Mouse (Mus musculus) limb, embryonic 14.5 days (tissue): ENCODE measurements around the gene Vmn1r219. TPM values are rescaled to one million over a fixed set of nuclear protein-coding genes. Genes with fewer than 3 reads are reported as not detected.
"Not testable (repeated sequence)": the region's sequence is repeated elsewhere in the genome, so short reads cannot be mapped to it uniquely, and the experiment has no call there.

Source experiments
- ATAC-seq: fragments of 200-750 bp; cut with Nextera tagmentation; 2 replicates; pipeline ENCODE4 v1.8.0; 2017; ENCODE audit warnings: low read depth, moderate number of reproducible peaks, moderate TSS enrichment; ENCODE audit not compliant: low FRiP score
- DNase-seq: peaks from one replicate; pipeline ENCODE4 v3.0.0-alpha.2; 2015; ENCODE audit warnings: low spot score
- H3K27ac ChIP-seq: fragments of 300-500 bp; sonication (generic); replicated peaks from 2 replicates; pipeline ENCODE4 v1.5.1; 2014; ENCODE audit warnings: low read depth, mild to moderate bottlenecking, low read length, moderate library complexity, mixed read lengths
- H3K27me3 ChIP-seq: fragments of 300-500 bp; sonication (generic); 2 replicates; pipeline ENCODE4 v1.6.1; 2014; ENCODE audit warnings: low read length, mixed read lengths; ENCODE audit not compliant: control insufficient read depth, insufficient read depth
- H3K36me3 ChIP-seq: fragments of 300-500 bp; sonication (generic); 2 replicates; pipeline ENCODE4 v1.6.1; 2014; ENCODE audit warnings: mild to moderate bottlenecking, low read length, moderate library complexity, mixed read lengths; ENCODE audit not compliant: control insufficient read depth, insufficient read depth
- H3K4me1 ChIP-seq: fragments of 300-500 bp; sonication (generic); 2 replicates; pipeline ENCODE4 v1.6.1; 2014; ENCODE audit warnings: antibody characterized with exemption, low read length, mixed read lengths; ENCODE audit not compliant: control insufficient read depth, insufficient read depth
- H3K4me2 ChIP-seq: fragments of 300-500 bp; sonication (generic); replicated peaks from 2 replicates; pipeline ENCODE4 v1.6.1; 2014; ENCODE audit warnings: low read depth, mild to moderate bottlenecking, low read length, moderate library complexity; ENCODE audit not compliant: severe bottlenecking
- H3K4me3 ChIP-seq: fragments of 300-500 bp; sonication (generic); replicated peaks from 2 replicates; pipeline ENCODE4 v1.5.1; 2014; ENCODE audit warnings: low read length
- H3K9ac ChIP-seq: fragments of 300-500 bp; sonication (generic); 2 replicates; pipeline ENCODE4 v1.6.1; 2014; ENCODE audit warnings: mild to moderate bottlenecking, low read depth, low read length, moderate library complexity; ENCODE audit not compliant: severe bottlenecking
- H3K9me3 ChIP-seq: fragments of 300-500 bp; sonication (generic); 2 replicates; pipeline ENCODE4 v1.6.1; 2016; ENCODE audit warnings: low read length; ENCODE audit not compliant: control insufficient read depth
- POLR2A ChIP-seq: fragments of 200-500 bp; IDR thresholded peaks from 2 replicates; pipeline ENCODE4 v1.8.0; 2012; ENCODE audit warnings: inconsistent platforms, mild to moderate bottlenecking, moderate library complexity, borderline replicate concordance; ENCODE audit not compliant: insufficient read depth, insufficient read length; ENCODE audit errors: extremely low read depth
- WGBS: fragments of 180-500 bp; shearing (Covaris S2); extraction: QIAGEN DNeasy Blood & Tissue Kit; methylation state at CpG from one replicate; pipeline ENCODE4 v1.1.7; 2014; 5-methylcytosine and 5-hydroxymethylcytosine counted together
- polyA plus RNA-seq, 2 experiments: library from polyadenylated mRNA; depleted of rRNA in 1 of 2; stranded (reverse) in 1 of 2; unstranded in 1 of 2; fragments of >200 nt; fragmentation: Nextera tagmentation in 1 of 2; extraction: Ambion mirVana in 1 of 2; gene quantifications; 2 replicates each; pipeline versions ENCODE4 v1.2.1 to v1.2.3; 2012 to 2014

The Vmn1r219 gene
- polyA plus RNA-seq (2012; rRNA removed) (not detected in 2 replicates), polyA plus RNA-seq (2014; fragmentation: Nextera tagmentation; extraction: Ambion mirVana) (not detected in 2 replicates)

DNA sequence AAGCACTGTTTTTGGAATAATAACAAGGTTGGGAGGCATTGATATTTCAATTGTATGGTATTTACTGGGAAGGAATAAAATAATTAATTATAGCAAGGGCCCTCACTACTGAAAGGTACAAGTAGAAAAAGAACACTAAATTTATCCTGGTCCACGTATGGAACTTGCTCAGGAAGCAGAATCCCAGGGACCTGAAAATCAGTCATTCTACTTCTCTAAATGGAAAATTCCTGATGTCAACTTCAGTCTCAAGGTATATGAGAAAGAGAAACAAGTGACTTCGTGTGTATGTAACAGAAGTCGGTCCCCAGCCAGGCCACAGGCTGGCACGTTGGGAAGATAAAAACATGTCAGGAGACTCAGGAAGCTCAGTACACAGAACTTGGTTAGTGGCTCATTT, at the start of gene Vmn1r219:
Gene Vmn1r219 (plus strand): TSS at position 301 of the 400 bp plus-strand sequence.
- Histone ChIP-seq H3K27ac (no peak within 1 kb of the TSS), H3K4me2 (no peak within 1 kb of the TSS), H3K9ac (no peak within 1 kb of the TSS), H3K27me3 (no peaks in the 10 kb centered on the region), H3K4me1 (peaks cover 2% of the 10 kb centered on the region; the same call in 1 of the 2 replicates), H3K9me3 (no peaks in the 10 kb centered on the region), H3K36me3 (no peaks in the 10 kb centered on the region), H3K4me3 (no peak within 1 kb of the TSS)
- 78% methylated on average over 4 of the region's 4 CpGs for WGBS
- DNase-seq: no peak
- no peak for ATAC-seq
- no peak for TF ChIP-seq POLR2A

DNA sequence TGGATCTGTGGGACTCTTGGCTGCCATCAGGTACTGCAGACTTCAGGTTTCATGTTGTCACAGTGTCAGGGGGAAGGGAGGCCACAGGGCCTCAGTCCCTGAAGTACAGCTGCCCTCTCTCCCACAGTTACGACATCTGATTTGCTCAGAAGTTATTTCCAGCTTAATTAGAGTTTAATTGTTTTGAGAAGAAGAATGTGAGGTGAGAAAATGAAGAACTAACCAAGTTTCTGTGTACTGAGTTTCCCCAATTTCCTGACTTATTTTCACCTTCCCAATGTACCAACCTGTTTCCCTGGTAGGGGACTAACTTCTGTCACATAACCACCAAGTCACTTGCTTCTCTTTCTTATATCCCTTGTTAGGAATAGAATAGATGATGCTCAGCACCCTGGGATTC, 41.0 kb upstream of the Vmn1r219 start, which contains the start of gene Vmn1r217:
Gene Vmn1r217 (minus strand): TSS at position 101 of the 400 bp plus-strand sequence.
- not testable (repeated sequence) for H3K9me3 ChIP-seq, H3K36me3 ChIP-seq, H3K27me3 ChIP-seq, DNase-seq, H3K27ac ChIP-seq, H3K4me2 ChIP-seq, ATAC-seq, H3K4me1 ChIP-seq, H3K9ac ChIP-seq, H3K4me3 ChIP-seq
- WGBS: 81% methylated on average over 1 of the region's 1 CpGs

DNA sequence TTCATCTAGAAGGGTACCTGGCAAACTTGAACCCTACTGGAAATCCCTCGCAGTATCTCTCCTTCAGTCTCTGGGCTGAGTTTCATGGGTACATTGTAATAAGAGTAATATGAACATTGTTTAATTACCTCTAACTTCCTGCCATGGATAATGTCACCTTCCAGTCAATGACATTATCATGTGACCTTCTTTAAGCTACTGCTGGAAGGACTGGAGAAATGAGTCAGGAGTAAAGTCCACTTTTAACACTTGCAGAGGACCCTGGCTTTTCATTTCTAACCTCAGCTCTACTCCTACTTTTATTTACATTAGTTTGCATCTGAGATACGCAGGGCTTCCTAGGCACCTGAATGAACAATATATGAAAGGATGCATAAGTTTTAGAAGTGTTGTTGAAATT, 38.5 kb upstream of the Vmn1r219 start:
- no peak for TF ChIP-seq POLR2A
- Histone ChIP-seq H3K4me1 (no peaks in the 10 kb centered on the region), H3K9me3 (no peaks in the 10 kb centered on the region), H3K9ac (no peak overlapping the region), H3K27me3 (no peaks in the 10 kb centered on the region), H3K4me2 (no peak overlapping the region), H3K36me3 (no peaks in the 10 kb centered on the region), H3K4me3 (no peak overlapping the region), H3K27ac (no peak overlapping the region)
- DNase-seq: no peak
- 84% methylated on average over 2 of the region's 2 CpGs for WGBS
- ATAC-seq: no peak

DNA sequence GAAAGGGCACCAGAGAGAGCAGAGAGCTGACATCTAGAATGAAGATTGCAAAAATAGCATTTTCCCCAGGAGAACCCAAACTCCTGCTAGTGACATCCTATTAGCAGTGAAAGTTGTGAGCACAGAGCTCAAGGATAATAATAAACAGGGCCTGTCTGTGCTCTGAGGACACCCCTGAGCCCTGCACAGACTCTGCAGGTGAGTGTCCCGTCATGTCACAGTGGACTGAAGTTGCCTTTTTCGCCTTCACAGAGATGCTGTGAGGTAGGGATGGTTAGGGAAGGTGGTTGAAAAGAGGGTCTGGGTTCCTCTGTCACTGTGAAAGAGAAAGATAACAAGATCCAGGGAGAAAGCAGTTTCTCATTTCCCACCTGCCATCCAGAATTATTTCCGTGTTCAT, 26.0 kb upstream of the Vmn1r219 start, which contains the start of gene Vmn1r218:
Gene Vmn1r218 (plus strand): TSS at position 57 of the 400 bp plus-strand sequence.
- H3K27me3 ChIP-seq: no peaks in the 10 kb centered on the region
- 59% methylated on average over 3 of the region's 3 CpGs for WGBS

DNA sequence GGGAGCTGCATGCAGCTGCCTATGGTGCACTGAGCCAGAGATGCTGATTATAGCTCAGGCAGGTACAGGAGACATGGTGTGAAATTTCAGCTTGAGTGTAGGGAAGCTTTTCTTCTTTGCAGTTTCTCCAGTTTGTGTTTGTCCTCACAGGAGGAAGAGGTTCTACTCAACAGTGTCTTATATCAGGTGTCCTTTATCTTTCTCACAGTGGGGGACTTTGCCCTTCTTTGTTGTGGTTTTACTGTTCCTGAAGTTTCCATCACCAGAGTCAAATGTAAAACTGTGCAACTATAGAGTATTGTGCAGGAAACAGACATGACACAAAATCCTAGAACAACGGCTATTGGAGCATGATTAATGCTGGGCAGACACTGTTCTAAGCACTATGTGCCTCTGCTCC, 25.6 kb upstream of the Vmn1r219 start:
- Histone ChIP-seq H3K9me3 (no peaks in the 10 kb centered on the region), H3K36me3 (no peaks in the 10 kb centered on the region), H3K4me2 (no peak overlapping the region), H3K27me3 (no peaks in the 10 kb centered on the region), H3K27ac (no peak overlapping the region), H3K4me3 (no peak overlapping the region), H3K4me1 (no peaks in the 10 kb centered on the region), H3K9ac (no peak overlapping the region)
- 73% methylated on average over 1 of the region's 1 CpGs for WGBS
- no peak for TF ChIP-seq POLR2A
- no peak for ATAC-seq
- DNase-seq: no peak

More for the DNA sequence above, 26.0 kb upstream of the Vmn1r219 start, which contains the start of gene Vmn1r218:
- DNase-seq: no peak
- no peak for TF ChIP-seq POLR2A
- no peaks in the 10 kb centered on the region for H3K4me1 ChIP-seq
- H3K9ac ChIP-seq: no peak within 1 kb of the TSS
- H3K36me3 ChIP-seq: no peaks in the 10 kb centered on the region
- ATAC-seq: no peak
- H3K27ac ChIP-seq: no peak within 1 kb of the TSS
- no peak within 1 kb of the TSS for H3K4me3 ChIP-seq
- H3K4me2 ChIP-seq: no peak within 1 kb of the TSS
- no peaks in the 10 kb centered on the region for H3K9me3 ChIP-seq

DNA sequence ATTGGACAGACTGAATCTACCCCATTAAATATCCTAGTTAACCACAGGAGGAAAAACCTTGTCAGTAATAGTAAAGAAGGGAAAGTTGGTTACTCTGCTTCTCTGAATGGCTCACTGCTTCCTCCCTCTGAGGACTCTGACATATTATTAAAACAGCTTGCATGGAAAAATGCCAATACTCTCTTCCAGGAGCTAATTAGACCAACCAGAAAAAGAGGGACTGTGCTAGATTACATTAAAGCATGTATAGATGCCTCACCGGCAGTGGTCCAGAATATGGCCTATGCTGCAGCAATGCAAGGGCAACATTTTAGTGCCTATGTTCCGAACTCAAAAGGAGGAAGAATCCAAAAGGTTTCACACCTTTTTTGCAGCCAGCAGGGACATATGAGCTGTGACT, 20.2 kb upstream of the Vmn1r219 start:
- Histone ChIP-seq H3K4me3 (no peak overlapping the region), H3K9me3 (no peaks in the 10 kb centered on the region), H3K4me1 (no peaks in the 10 kb centered on the region), H3K9ac (no peak overlapping the region), H3K27ac (no peak overlapping the region), H3K36me3 (no peaks in the 10 kb centered on the region), H3K27me3 (no peaks in the 10 kb centered on the region), H3K4me2 (no peak overlapping the region)
- ATAC-seq (no peak), DNase-seq (no peak)
- TF ChIP-seq POLR2A: no peak
- 74% methylated on average over 2 of the region's 2 CpGs for WGBS
